ENCODE assay signal across 8 mouse cellular contexts in genomic region chr17:73067423-73067822, GRCm38 (mm10). TPM values are rescaled to one million over a fixed set of nuclear protein-coding genes. Genes with fewer than 3 reads are reported as not detected.
DNase-seq lines count a peak whose midpoint lies in the region; ATAC-seq and TF ChIP-seq lines count a peak whose summit lies in the region.

No protein-coding gene starts in this region.

- no peaks in the 10 kb centered on the region for H3K9me3 ChIP-seq in neural tube, embryonic 11.5 days (ENCODE audit: control insufficient read depth, low read length)

- intact Hi-C loops in heart, postnatal 36 days (cut with DNase I), result loop anchor here (1.0 kb wide), 1 partner anchor 149 kb away; the partner anchor contains the start of gene Lbh

- H3K4me1 ChIP-seq in spleen, adult 2 months (ENCODE audit: control insufficient read depth, insufficient read depth, insufficient read length), result no peaks in the 10 kb centered on the region; the same call in 1 of the 2 replicates
- H3K4me1 ChIP-seq in neural tube, embryonic 11.5 days (ENCODE audit: control insufficient read depth, insufficient read depth, low read length), result peaks cover 11% of the 10 kb centered on the region; the same call in 1 of the 2 replicates

- H3K27me3 ChIP-seq in spleen, adult 2 months (ENCODE audit: control insufficient read depth, insufficient read depth, low read length), result no peaks in the 10 kb centered on the region
- H3K27me3 ChIP-seq in neural tube, embryonic 11.5 days (ENCODE audit: control insufficient read depth, insufficient read depth, low read length), result no peaks in the 10 kb centered on the region

- 24% methylated on average over 11 of the region's 11 CpGs for WGBS in spleen, adult 2 months
- WGBS in neural tube, embryonic 11.5 days, result 35% methylated on average over 11 of the region's 11 CpGs

- ATAC-seq in neural tube, embryonic 11.5 days (ENCODE audit: insufficient read depth, low FRiP score, low TSS enrichment), result no peak

- no peak for TF ChIP-seq POLR2A in spleen, adult 2 months (IDR thresholded peaks at IDR 0.05; ENCODE audit: low read depth, low read length)

- TF ChIP-seq CTCF in spleen, adult 2 months (IDR thresholded peaks at IDR 0.05; ENCODE audit: extremely low read depth, insufficient read depth, insufficient read length, insufficient replicate concordance), result no peak

- H3K36me3 ChIP-seq in spleen, adult 2 months (ENCODE audit: control insufficient read depth, insufficient read depth, low read length), result no peaks in the 10 kb centered on the region
- H3K36me3 ChIP-seq in neural tube, embryonic 11.5 days (ENCODE audit: control insufficient read depth, insufficient read depth, low read length), result no peaks in the 10 kb centered on the region

- DNase-seq in spleen, adult 2 months (ENCODE audit: low read depth in 1 of 2, low spot score in 2 of 2), result no peak
- DNase-seq in spleen, adult 12 weeks (ENCODE audit: low spot score), result no peak
- peak; percentile 71 for DNase-seq in embryo, embryonic 10 days (ENCODE audit: low spot score)
- peak; percentile 45 to 60 for DNase-seq in heart, postnatal 36 days
- peak; percentile 59 to 61 for DNase-seq in kidney, postnatal 36 days
- peak; percentile 72 for DNase-seq in neural tube, embryonic 11.5 days (ENCODE audit: low spot score)
- no peak for DNase-seq in layer of hippocampus, postnatal 36 days
- DNase-seq in retina, postnatal 1 day, result no peak

- no peak overlapping the region for H3K4me3 ChIP-seq in spleen, adult 2 months (ENCODE audit: extremely low read depth, insufficient read depth, insufficient read length)
- H3K4me3 ChIP-seq in neural tube, embryonic 11.5 days (ENCODE audit: low read depth, low read length), result no peak overlapping the region

- no peak overlapping the region for H3K9ac ChIP-seq in neural tube, embryonic 11.5 days (ENCODE audit: low read length)

- H3K27ac ChIP-seq in spleen, adult 2 months (ENCODE audit: insufficient read depth, low read length), result peak overlapping the region; percentile 43; the same call in 1 of the 2 replicates
- no peak overlapping the region for H3K27ac ChIP-seq in neural tube, embryonic 11.5 days (ENCODE audit: low read depth, low read length)

- H3K4me2 ChIP-seq in neural tube, embryonic 11.5 days (ENCODE audit: low read depth), result no peak overlapping the region

RNA-seq across cellular contexts. Expression of gene Lclat1, which starts 40.4 kb away (rescaled TPM):
- polyA plus RNA-seq in spleen, adult 2 months (2012; rRNA removed), result 3.0 and 6.8 TPM in 2 replicates
- 100 to 1,000 TPM in 1 of 2 experiments, 10 to 100 TPM in 1; 91.4 to 117 TPM for total RNA-seq in heart, postnatal 36 days (2021)
- polyA plus RNA-seq in neural tube, embryonic 11.5 days (2014; fragmentation: Nextera tagmentation; extraction: Ambion mirVana), result 15.8 TPM in 2 replicates
- total RNA-seq in layer of hippocampus, postnatal 36 days (2021), result 10 to 100 TPM; 32.6 to 36.9 TPM

Comparison
In these comparisons a context has a peak if more than half of its experiments do, and no peak if none do; other contexts are left out.
1. DNase-seq: peak in embryo, embryonic 10 days (single experiment), heart, postnatal 36 days (2 of 2), kidney, postnatal 36 days (2 of 2) and neural tube, embryonic 11.5 days (single experiment); none in spleen, adult 2 months (0 of 2), spleen, adult 12 weeks (single experiment), layer of hippocampus, postnatal 36 days (0 of 2) and retina, postnatal 1 day (single experiment).